Mouse (Mus musculus) liver, postnatal 0 days (tissue): ENCODE measurements at regions not wholly inside any gene's neighbourhood (a gene's known extent, or its start where the extent isn't known, plus 50 kb on each side); places are given as distances from the start of the nearest gene placed in this dataset.

Source experiments
- CTCF ChIP-seq: sonication (generic); IDR thresholded peaks from 2 replicates; pipeline ENCODE4 v1.5.1; 2016; ENCODE audit warnings: antibody characterized with exemption, low read depth
- EP300 ChIP-seq: IDR thresholded peaks from 2 replicates; pipeline ENCODE4 v1.6.1; 2016; ENCODE audit warnings: antibody characterized with exemption, low read depth, mild to moderate bottlenecking

GRCm38 (mm10) chr16:7647275-7647926 is 777.5 kb downstream of the Tmem114 start:
- TF ChIP-seq CTCF (no peak), EP300 (no peak)
